Mouse (Mus musculus): Measurements from ENCODE around the gene Clec12a. TPM values are rescaled to one million over a fixed set of nuclear protein-coding genes. Genes with fewer than 3 reads are reported as not detected.

Gene Clec12a
- polyA plus RNA-seq, 1 experiment, result 0.61 TPM

DNA sequence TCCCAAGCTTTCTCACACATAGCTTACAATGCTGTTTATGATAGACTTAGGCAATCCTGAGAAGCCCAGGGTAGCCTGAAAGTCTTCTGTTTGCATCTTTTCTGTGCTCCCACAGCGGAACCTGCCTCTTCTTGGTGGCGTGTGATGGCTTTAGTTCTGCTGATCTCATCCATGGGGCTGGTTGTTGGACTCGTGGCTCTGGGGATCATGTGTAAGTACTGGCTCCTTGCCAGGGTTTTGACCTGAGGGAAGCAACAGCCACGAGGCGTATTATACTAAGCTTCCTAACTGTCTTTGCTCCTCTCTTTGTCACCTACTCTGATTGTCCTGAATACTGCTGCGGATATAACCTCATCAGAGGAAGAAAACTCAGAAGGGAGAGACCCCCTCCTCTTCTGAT is 57.5 kb downstream of the Clec12a start:
- no peak overlapping the region for H3K27ac ChIP-seq (ENCODE audit: insufficient read depth, low read length)
- no peak overlapping the region for H3K4me3 ChIP-seq (ENCODE audit: insufficient read depth, low read length)
- TF ChIP-seq CTCF (IDR thresholded peaks at IDR 0.05; ENCODE audit: borderline replicate concordance, insufficient read depth, low read length) (no peak), POLR2A (IDR thresholded peaks at IDR 0.05; ENCODE audit: low read depth, low read length) (no peak)
- no peaks in the 10 kb centered on the region for H3K4me1 ChIP-seq (ENCODE audit: control insufficient read depth, insufficient read depth, low read length)

DNA sequence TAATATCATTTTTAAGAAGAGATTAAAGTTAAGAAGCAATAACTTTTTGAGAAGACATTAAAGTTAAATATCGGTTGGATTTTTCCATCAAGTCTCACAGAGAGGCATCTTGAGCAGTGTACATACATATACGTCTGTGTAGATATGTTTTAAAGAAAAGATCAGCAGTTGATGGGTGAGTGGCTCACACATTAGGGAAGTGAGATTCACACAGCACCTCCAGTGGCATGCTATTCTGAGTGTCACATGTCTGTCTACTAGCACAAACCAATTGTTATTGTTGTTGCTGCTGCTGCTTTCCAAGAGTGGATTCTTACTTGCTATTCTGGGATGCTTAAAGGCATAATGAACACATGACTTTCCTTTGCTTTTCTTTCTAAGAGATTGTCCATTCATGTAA is 59.9 kb downstream of the Clec12a start:
- H3K27ac ChIP-seq (ENCODE audit: insufficient read depth, low read length), result no peak overlapping the region
- H3K4me1 ChIP-seq (ENCODE audit: control insufficient read depth, insufficient read depth, low read length), result no peaks in the 10 kb centered on the region
- H3K4me3 ChIP-seq (ENCODE audit: insufficient read depth, low read length), result no peak overlapping the region
- TF ChIP-seq CTCF (IDR thresholded peaks at IDR 0.05; ENCODE audit: borderline replicate concordance, insufficient read depth, low read length) (no peak), POLR2A (IDR thresholded peaks at IDR 0.05; ENCODE audit: low read depth, low read length) (no peak)

DNA sequence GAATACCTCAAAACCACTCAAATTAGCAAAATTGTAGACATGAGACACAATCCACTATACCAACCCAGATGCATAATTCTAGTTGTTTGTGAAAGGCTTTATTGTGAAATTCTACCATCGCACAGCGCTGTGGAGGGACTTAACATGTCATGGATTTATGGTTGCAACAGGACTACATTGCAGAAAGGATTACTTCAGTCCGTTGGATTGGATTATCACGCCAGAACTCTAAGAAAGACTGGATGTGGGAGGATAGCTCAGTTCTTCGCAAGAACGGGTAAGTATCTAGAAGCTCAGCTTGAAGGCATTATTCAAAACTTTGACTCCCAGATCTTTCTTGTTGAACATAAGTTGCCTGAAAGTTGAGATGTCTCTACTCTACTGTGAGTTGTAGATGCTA is 60.9 kb downstream of the Clec12a start:
- TF ChIP-seq CTCF (IDR thresholded peaks at IDR 0.05; ENCODE audit: borderline replicate concordance, insufficient read depth, low read length) (no peak), POLR2A (IDR thresholded peaks at IDR 0.05; ENCODE audit: low read depth, low read length) (no peak)
- Histone ChIP-seq H3K27ac (ENCODE audit: insufficient read depth, low read length) (no peak overlapping the region), H3K4me3 (ENCODE audit: insufficient read depth, low read length) (no peak overlapping the region), H3K4me1 (ENCODE audit: control insufficient read depth, insufficient read depth, low read length) (no peaks in the 10 kb centered on the region)

DNA sequence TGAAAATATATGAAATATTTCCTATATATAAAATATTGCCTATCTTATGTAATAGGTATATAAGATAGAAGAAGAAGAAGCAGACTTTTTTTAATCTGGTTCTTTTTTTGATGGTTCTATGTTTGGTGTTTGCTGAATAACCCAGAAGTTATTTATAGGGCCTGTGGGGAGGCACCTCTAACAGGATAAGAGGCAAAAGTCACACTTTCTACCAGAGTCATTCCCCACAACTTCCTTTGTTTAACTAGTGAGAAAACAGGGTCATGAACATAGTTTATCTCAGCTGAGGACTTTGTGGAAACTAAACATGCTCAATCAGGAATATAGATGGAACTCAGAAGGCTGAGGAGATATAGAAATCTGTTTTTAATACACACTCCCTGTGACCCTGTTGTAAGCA is 63.5 kb downstream of the Clec12a start:
- Histone ChIP-seq H3K4me3 (ENCODE audit: insufficient read depth, low read length) (no peak overlapping the region), H3K4me1 (ENCODE audit: control insufficient read depth, insufficient read depth, low read length) (no peaks in the 10 kb centered on the region), H3K27ac (ENCODE audit: insufficient read depth, low read length) (no peak overlapping the region)
- TF ChIP-seq POLR2A (IDR thresholded peaks at IDR 0.05; ENCODE audit: low read depth, low read length) (no peak), CTCF (IDR thresholded peaks at IDR 0.05; ENCODE audit: borderline replicate concordance, insufficient read depth, low read length) (no peak)

DNA sequence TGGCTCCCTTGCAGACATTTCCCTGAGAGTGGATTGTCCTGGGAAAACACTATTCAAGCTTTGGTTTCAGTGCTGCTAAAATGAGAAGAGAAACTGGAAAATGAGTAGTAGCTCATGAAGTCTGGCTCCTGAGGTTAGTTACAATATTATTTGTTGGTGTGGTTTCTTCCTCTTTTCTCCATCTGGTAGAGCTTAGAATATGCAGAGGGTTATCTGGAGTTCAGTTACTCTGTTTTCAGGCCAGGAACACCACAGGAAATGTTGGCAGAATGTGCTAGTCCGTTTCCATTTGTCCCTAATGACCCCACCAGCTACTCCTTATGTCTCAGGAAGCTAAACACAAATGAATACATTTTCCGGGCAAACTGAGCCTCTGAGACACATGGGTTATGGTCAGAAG is 64.8 kb downstream of the Clec12a start:
- Histone ChIP-seq H3K27ac (ENCODE audit: insufficient read depth, low read length) (no peak overlapping the region), H3K4me1 (ENCODE audit: control insufficient read depth, insufficient read depth, low read length) (no peaks in the 10 kb centered on the region), H3K4me3 (ENCODE audit: insufficient read depth, low read length) (no peak overlapping the region)
- TF ChIP-seq POLR2A (IDR thresholded peaks at IDR 0.05; ENCODE audit: low read depth, low read length) (no peak), CTCF (IDR thresholded peaks at IDR 0.05; ENCODE audit: borderline replicate concordance, insufficient read depth, low read length) (no peak)

DNA sequence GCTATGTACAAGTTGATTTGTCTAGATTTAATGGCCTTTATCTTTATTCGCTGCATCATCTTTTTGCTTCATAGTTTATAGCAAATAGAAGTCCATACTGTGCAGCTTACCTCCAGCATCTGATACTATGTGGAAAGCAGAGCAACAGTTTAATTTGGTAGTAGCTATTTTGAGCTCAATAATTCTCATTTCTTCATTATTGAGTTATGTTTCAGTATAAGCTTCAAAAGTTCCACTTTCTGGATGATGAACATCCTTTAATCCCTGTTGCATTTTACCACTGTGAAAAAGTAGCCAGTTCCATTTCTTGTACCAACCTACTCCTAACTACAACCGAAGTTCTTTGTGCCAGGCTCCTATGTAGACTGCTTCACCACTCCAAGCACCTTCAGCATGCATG is 66.1 kb downstream of the Clec12a start, which contains the start of gene Clec9a:
Gene Clec9a (plus strand): TSS at position 301 of the 400 bp plus-strand sequence.
- no peak for TF ChIP-seq CTCF (IDR thresholded peaks at IDR 0.05; ENCODE audit: borderline replicate concordance, insufficient read depth, low read length)
- TF ChIP-seq POLR2A (IDR thresholded peaks at IDR 0.05; ENCODE audit: low read depth, low read length), result no peak
- Histone ChIP-seq H3K4me3 (ENCODE audit: insufficient read depth, low read length) (no peak within 1 kb of the TSS), H3K27ac (ENCODE audit: insufficient read depth, low read length) (no peak within 1 kb of the TSS), H3K4me1 (ENCODE audit: control insufficient read depth, insufficient read depth, low read length) (no peaks in the 10 kb centered on the region)

DNA sequence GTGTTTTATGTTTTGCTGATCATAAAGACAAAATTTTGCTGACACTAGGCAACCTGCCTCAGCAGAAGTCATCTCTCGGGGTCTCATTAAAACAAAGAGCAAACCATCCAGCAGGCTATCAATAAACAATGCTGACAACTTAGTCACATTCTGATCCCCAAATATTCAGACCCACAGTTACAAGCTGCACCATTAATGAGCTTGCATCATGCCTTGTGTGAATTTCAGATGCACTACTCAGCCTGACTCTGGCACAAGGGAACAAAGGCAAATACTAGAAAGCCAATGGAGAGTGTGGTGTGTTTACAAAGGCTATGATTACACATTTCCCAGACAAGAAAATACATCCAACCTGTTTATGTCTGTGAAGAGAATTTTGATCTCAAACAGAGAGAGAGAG is 71.7 kb downstream of the Clec12a start:
- H3K4me1 ChIP-seq (ENCODE audit: control insufficient read depth, insufficient read depth, low read length), result peaks cover 2% of the 10 kb centered on the region
- H3K4me3 ChIP-seq (ENCODE audit: insufficient read depth, low read length), result no peak overlapping the region
- H3K27ac ChIP-seq (ENCODE audit: insufficient read depth, low read length), result no peak overlapping the region
- no peak for TF ChIP-seq POLR2A (IDR thresholded peaks at IDR 0.05; ENCODE audit: low read depth, low read length)
- no peak for TF ChIP-seq CTCF (IDR thresholded peaks at IDR 0.05; ENCODE audit: borderline replicate concordance, insufficient read depth, low read length)

Other genes starting within 250 kb of the Clec12a start
- gene Clec2e, start 241.8 kb upstream of the Clec12a start, polyA plus RNA-seq (2011; ENCODE audit: insufficient read length, low read depth, missing spikeins), result not detected in 2 replicates
- gene Clec2d, start 162.1 kb upstream of the Clec12a start, polyA plus RNA-seq (2011; ENCODE audit: insufficient read length, low read depth, missing spikeins), result 45.1 and 55.3 TPM in 2 replicates
- gene Cd69, start 67.3 kb upstream of the Clec12a start, polyA plus RNA-seq (2011; ENCODE audit: insufficient read length, low read depth, missing spikeins), result not detected in 2 replicates
- gene 4922502D21Rik, start 10.9 kb upstream of the Clec12a start, polyA plus RNA-seq (2011; ENCODE audit: insufficient read length, low read depth, missing spikeins), result not detected in 2 replicates
- gene Clec12b, start 43.2 kb downstream of the Clec12a start, polyA plus RNA-seq (2011; ENCODE audit: insufficient read length, low read depth, missing spikeins), result not detected in 2 replicates
- not detected in 2 replicates for gene Clec1b, start 54.6 kb downstream of the Clec12a start, polyA plus RNA-seq (2011; ENCODE audit: insufficient read length, low read depth, missing spikeins)
- gene Clec9a, start 66.2 kb downstream of the Clec12a start, polyA plus RNA-seq (2011; ENCODE audit: insufficient read length, low read depth, missing spikeins), result not detected in 2 replicates
- gene Clec1a, start 109.3 kb downstream of the Clec12a start, polyA plus RNA-seq (2011; ENCODE audit: insufficient read length, low read depth, missing spikeins), result 0.52 and 0.54 TPM in 2 replicates
- 2.9 and 10.2 TPM in 2 replicates for gene Olr1, start 164.5 kb downstream of the Clec12a start, polyA plus RNA-seq (2011; ENCODE audit: insufficient read length, low read depth, missing spikeins)
- gene Tmem52b, start 169.9 kb downstream of the Clec12a start, polyA plus RNA-seq (2011; ENCODE audit: insufficient read length, low read depth, missing spikeins), result 0.48 TPM in 1 of 2 replicates, not detected in the other
- 92.0 and 113 TPM in 2 replicates for gene Gabarapl1, start 190.5 kb downstream of the Clec12a start, polyA plus RNA-seq (2011; ENCODE audit: insufficient read length, low read depth, missing spikeins)
- gene Klre1, start 235.2 kb downstream of the Clec12a start, polyA plus RNA-seq (2011; ENCODE audit: insufficient read length, low read depth, missing spikeins), result not detected in 2 replicates
- not detected in 2 replicates for gene Klrd1, start 249.1 kb downstream of the Clec12a start, polyA plus RNA-seq (2011; ENCODE audit: insufficient read length, low read depth, missing spikeins)